Mouse (Mus musculus) heart, adult 11 months (tissue): ENCODE results near the gene Shd.

Experiments
- DNase-seq: peaks from one replicate; pipeline ENCODE4 v3.0.0; 2022

Shd gene

GRCm38 (mm10) chr17:55969966-55970891, at the start of gene Shd:
Gene Shd (plus strand): TSS chr17:55970467.
- DNase-seq: peak; percentile 90

GRCm38 (mm10) chr17:55931553-55932502, 38.4 kb upstream of the Shd start:
- peak; percentile 95 for DNase-seq

GRCm38 (mm10) chr17:55932635-55933034, 37.6 kb upstream of the Shd start:
- DNase-seq: peak; percentile 55

GRCm38 (mm10) chr17:55933191-55933590, 37.1 kb upstream of the Shd start:
- DNase-seq: peak; percentile 89

GRCm38 (mm10) chr17:55944387-55944865, 25.8 kb upstream of the Shd start:
- peak; percentile 86 for DNase-seq

GRCm38 (mm10) chr17:55944866-55945682, 25.2 kb upstream of the Shd start:
- peak; percentile 100 for DNase-seq

- DNase-seq: peak; percentile 90
Measured at GRCm38 (mm10) chr17:55945696-55946095, 24.6 kb upstream of the Shd start.

- DNase-seq: no peak
Measured at GRCm38 (mm10) chr17:55948647-55949046, 21.6 kb upstream of the Shd start.

- DNase-seq: no peak
Measured at GRCm38 (mm10) chr17:55949400-55949799, 20.9 kb upstream of the Shd start, which contains the start of gene Zfp119b. Gene Zfp119b (minus strand): TSS chr17:55949500.

GRCm38 (mm10) chr17:55950601-55951000, 19.7 kb upstream of the Shd start:
- DNase-seq: peak; percentile 90

- DNase-seq: no peak
Measured at GRCm38 (mm10) chr17:55952041-55952440, 18.2 kb upstream of the Shd start.

GRCm38 (mm10) chr17:55952447-55953027, 17.7 kb upstream of the Shd start, which contains the start of gene Ebi3:
Gene Ebi3 (plus strand): TSS chr17:55952640.
- peak; percentile 96 for DNase-seq

GRCm38 (mm10) chr17:55953751-55954150, 16.5 kb upstream of the Shd start:
- peak; percentile 82 for DNase-seq

- peak; percentile 87 for DNase-seq
Measured at GRCm38 (mm10) chr17:55954229-55954628, 16.0 kb upstream of the Shd start.

GRCm38 (mm10) chr17:55956129-55956528, 14.1 kb upstream of the Shd start:
- peak; percentile 94 for DNase-seq

GRCm38 (mm10) chr17:55956591-55956990, 13.7 kb upstream of the Shd start:
- DNase-seq: peak; percentile 88

- DNase-seq: peak; percentile 95
Measured at GRCm38 (mm10) chr17:55957168-55957567, 13.1 kb upstream of the Shd start.

- peak; percentile 81 for DNase-seq
Measured at GRCm38 (mm10) chr17:55957726-55958583, 12.3 kb upstream of the Shd start.

GRCm38 (mm10) chr17:55958584-55958886, 11.7 kb upstream of the Shd start:
- no peak for DNase-seq

- DNase-seq: peak; percentile 100
Measured at GRCm38 (mm10) chr17:55958918-55959728, 11.1 kb upstream of the Shd start, which contains the start of gene Yju2. Gene Yju2 (plus strand): TSS chr17:55959099.
